Mouse (Mus musculus): Measurements from ENCODE around the gene Tbcd. TPM values are rescaled to one million over a fixed set of nuclear protein-coding genes. Genes with fewer than 3 reads are reported as not detected.

Gene Tbcd
- polyA plus RNA-seq, 1 experiment from 2014 or later, result 30.2 TPM

DNA sequence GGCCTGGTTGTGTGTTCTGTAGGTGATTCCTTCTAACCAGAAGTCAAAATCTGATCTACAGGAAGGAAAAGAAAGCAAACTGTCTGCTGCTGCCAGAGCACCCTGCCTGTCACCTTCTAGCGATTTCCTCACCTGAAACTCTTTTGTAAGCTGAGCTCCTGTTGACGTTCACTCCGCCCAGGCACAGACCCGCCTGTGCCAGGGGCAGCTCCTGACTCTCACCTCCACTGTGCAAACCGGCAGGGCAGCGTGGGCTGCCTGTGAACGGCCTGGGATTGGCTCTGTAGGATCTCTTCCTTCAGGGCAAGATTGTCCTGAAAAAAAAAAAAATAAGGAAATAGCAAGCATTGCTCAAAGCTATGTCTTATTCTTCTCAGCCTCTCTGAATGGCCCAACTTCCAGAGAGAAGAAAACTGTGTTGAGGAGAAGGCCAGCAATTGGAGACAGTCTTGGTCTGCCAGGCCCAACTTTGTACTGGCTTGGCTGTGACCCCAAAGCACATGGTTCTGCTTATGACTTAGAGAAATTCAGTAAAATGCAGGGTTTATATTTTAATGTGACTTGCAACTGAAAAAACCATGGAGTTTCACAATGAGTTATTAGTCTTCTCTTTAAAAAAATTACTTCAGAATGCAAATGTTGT is 93.1 kb downstream of the Tbcd start:
- Histone ChIP-seq H3K36me3 (peaks cover 39% of the 10 kb centered on the region), H3K27me3 (replicated peaks) (no peaks in the 10 kb centered on the region), H3K4me3 (no peak overlapping the region), H3K4me2 (no peak overlapping the region), H3K9me3 (replicated peaks) (no peaks in the 10 kb centered on the region), H3K9ac (0 out of 2 replicates have a peak overlapping the region, but pooled peaks have one; percentile 61), H3K27ac (peak overlapping the region; percentile 97), H3K4me1 (peaks cover 80% of the 10 kb centered on the region)
- WGBS (ENCODE audit: insufficient replicate concordance), result 70% methylated on average over 7 of the region's 7 CpGs
- ATAC-seq, result no peak

DNA sequence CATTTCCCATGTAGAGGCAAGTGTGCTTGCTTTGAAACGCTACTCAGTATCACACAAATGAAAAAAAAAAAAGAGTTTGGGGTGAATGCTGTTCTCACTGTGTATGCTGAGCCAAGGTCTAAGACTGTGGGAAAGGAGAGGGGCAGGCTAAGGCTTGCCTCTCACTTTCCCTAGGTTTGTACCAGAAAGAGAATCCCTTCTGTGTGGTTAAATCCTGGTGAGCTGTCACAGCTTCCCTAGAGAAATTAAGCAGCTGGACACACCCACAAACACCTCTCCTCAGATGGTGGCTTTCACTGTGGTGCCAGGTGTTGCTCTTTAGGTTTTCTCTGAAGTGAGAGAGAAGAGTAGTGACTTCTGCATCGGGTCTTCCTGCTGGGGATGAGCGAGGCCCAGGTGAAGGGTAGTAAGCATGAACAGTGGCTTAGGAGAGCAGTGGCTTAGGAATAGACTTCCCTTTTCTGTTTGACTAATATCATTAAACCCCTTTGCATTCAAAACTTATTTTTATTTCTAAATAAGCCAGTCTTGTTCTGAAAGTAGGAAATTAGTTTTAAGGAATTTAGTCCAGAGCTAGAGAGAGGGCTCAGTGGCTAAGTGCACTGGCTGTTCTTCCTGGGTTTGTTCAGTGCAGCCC is 93.8 kb downstream of the Tbcd start:
- no peaks in the 10 kb centered on the region for H3K9me3 ChIP-seq (replicated peaks)
- H3K4me2 ChIP-seq, result no peak overlapping the region
- H3K27me3 ChIP-seq (replicated peaks), result no peaks in the 10 kb centered on the region
- H3K4me3 ChIP-seq, result no peak overlapping the region
- no peak for ATAC-seq
- 74% methylated on average over 3 of the region's 3 CpGs for WGBS (ENCODE audit: insufficient replicate concordance)
- H3K36me3 ChIP-seq, result peaks cover 41% of the 10 kb centered on the region
- 0 out of 2 replicates have a peak overlapping the region, but pooled peaks have one; percentile 12 for H3K9ac ChIP-seq
- peak overlapping the region; percentile 97 for H3K27ac ChIP-seq
- H3K4me1 ChIP-seq, result peaks cover 86% of the 10 kb centered on the region

DNA sequence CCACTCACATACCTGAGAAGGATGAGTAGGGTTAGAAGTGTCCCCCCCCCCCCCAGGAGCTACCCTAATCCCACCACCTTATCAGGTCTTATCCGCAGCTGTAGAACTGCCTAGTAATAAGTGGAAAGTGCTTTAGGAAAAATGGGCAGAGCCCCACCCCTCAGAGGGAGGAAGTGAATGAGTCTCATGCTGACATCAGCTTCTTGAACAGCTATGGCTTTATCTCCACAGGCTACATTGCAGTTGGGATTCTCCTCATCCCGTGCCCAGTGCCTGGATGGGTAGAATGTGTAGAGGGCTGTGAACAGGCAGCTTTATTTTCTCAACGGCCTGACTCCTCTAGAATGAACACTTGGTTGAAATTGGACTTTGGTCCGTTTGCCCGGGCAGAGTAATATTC is 95.5 kb downstream of the Tbcd start:
- Histone ChIP-seq H3K27me3 (replicated peaks) (no peaks in the 10 kb centered on the region), H3K9ac (peak overlapping the region; percentile 67), H3K36me3 (peaks cover 38% of the 10 kb centered on the region), H3K9me3 (replicated peaks) (no peaks in the 10 kb centered on the region), H3K4me3 (no peak overlapping the region), H3K4me1 (peaks cover 93% of the 10 kb centered on the region), H3K27ac (peak overlapping the region; percentile 97), H3K4me2 (peak overlapping the region; percentile 58)
- WGBS (ENCODE audit: insufficient replicate concordance), result 34% methylated on average over 5 of the region's 5 CpGs
- peak; percentile 66 for ATAC-seq

DNA sequence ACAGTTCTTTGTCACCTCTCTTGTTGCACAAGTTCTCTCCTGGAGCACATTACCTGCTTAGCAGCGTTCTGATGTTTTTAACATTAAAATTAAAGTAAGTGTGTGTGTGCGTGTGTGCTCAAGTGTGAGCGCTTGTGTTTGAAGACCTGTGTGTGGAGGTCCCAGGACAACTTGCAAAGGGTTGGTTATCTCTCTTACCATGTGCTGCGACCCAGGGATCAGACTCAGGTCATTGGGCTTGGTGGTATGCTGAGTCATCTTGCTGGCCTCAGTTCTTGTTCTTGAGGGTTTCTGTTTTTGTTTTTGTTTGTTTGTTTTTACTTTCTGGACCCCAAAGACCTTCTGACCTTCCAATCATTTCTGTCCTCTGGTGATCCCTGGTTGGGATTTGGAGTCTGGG is 96.2 kb downstream of the Tbcd start:
- Histone ChIP-seq H3K4me1 (peaks cover 90% of the 10 kb centered on the region), H3K27me3 (replicated peaks) (no peaks in the 10 kb centered on the region), H3K9me3 (replicated peaks) (no peaks in the 10 kb centered on the region), H3K4me3 (0 out of 2 replicates have a peak overlapping the region, but pooled peaks have one; percentile 10), H3K27ac (peak overlapping the region; percentile 97), H3K4me2 (peak overlapping the region; percentile 58), H3K36me3 (peaks cover 32% of the 10 kb centered on the region), H3K9ac (peak overlapping the region; percentile 67)
- 33% methylated on average over 4 of the region's 4 CpGs for WGBS (ENCODE audit: insufficient replicate concordance)
- ATAC-seq, result peak; percentile 81

DNA sequence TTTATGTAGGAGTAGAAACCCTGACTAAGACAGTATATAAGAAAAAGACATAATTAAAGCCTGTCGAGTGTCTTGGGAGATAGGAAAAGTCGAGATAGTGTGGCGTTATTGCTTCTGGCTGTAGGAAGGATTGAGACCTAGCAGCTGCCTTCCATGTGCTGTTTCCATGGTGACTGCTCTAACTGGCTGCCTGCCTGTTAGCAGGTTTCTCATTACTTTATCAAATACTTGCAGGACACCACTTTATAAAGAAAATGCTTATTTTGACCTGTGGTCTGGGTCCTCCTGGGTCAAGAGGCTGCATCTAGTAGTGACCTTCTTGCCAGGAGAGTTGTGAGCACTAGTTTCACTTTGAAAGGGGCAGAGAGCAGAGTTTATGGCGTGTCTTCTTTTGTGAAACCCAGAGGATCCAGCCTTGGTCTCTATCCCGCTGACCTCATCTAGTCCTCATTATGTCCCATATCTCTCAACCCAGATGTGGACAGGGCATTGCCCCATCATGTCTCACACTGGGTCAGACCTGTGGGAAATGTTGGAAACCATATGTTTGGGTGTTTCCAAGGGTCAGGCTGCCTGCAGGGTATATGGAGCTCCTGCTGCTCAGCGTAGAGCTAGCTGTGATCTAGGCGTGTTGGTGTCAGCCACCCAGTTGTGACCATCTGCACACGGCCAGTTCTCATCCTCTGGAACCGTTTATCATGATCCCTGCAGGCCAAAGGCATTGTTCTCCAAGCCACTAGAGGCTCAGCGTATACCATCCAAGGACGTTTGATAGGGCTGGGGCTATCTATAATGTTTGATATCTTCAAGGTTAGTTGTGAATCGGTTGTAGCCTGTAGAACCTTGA is 97.5 kb downstream of the Tbcd start:
- ATAC-seq, result peak; percentile 68
- peaks cover 24% of the 10 kb centered on the region for H3K36me3 ChIP-seq
- no peaks in the 10 kb centered on the region for H3K27me3 ChIP-seq (replicated peaks)
- no peaks in the 10 kb centered on the region for H3K9me3 ChIP-seq (replicated peaks)
- peak overlapping the region; percentile 97 for H3K27ac ChIP-seq
- 51% methylated on average over 12 of the region's 12 CpGs for WGBS (ENCODE audit: insufficient replicate concordance)
- peak overlapping the region; percentile 49 for H3K4me2 ChIP-seq
- H3K4me1 ChIP-seq, result peaks cover 89% of the 10 kb centered on the region
- H3K9ac ChIP-seq, result peak overlapping the region; percentile 67
- H3K4me3 ChIP-seq, result no peak overlapping the region

DNA sequence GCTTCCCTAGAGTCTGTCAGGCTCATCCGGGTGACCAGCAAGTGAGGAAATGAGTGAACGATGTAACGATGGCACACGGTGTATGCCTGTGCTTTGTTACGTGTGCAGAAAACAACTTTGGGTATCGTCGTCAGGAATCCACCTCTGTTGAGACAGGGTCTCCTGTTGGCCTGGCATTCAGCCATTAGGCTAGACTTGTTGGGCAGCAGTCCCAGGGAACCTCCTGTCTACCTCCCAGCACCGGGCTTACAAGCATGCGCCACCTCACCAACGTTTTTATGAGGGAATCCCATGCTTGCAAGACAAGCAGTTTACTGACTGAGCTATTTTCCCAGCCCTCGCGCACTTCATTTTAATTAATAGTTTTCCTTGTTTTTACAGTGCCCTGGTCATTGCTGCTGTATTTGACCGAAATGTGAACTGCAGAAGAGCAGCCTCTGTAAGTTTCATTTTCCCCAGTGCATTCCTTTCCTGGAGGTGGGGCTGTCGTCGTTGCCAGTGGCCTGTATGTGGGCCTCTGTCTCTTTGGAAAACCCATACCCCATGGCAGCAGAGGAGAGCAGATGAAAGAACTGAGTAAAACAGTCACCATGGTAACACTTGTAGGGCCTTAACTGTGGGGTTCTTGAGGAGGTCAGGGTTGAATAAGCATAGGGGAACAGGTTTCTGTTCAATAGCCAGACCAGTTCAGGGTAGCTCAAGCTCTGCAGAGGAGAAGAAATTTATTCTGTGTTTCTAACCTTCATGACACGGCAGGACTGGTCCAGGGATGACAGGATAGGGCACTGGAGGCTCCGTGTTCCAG is 98.3 kb downstream of the Tbcd start:
- Histone ChIP-seq H3K4me1 (peaks cover 86% of the 10 kb centered on the region), H3K36me3 (peaks cover 19% of the 10 kb centered on the region), H3K4me3 (no peak overlapping the region), H3K27ac (peak overlapping the region; percentile 97), H3K4me2 (peak overlapping the region; percentile 49; the same call in 1 of the 2 replicates), H3K9me3 (replicated peaks) (no peaks in the 10 kb centered on the region), H3K27me3 (replicated peaks) (no peaks in the 10 kb centered on the region), H3K9ac (no peak overlapping the region)
- ATAC-seq, result no peak
- 85% methylated on average over 17 of the region's 17 CpGs for WGBS (ENCODE audit: insufficient replicate concordance)

DNA sequence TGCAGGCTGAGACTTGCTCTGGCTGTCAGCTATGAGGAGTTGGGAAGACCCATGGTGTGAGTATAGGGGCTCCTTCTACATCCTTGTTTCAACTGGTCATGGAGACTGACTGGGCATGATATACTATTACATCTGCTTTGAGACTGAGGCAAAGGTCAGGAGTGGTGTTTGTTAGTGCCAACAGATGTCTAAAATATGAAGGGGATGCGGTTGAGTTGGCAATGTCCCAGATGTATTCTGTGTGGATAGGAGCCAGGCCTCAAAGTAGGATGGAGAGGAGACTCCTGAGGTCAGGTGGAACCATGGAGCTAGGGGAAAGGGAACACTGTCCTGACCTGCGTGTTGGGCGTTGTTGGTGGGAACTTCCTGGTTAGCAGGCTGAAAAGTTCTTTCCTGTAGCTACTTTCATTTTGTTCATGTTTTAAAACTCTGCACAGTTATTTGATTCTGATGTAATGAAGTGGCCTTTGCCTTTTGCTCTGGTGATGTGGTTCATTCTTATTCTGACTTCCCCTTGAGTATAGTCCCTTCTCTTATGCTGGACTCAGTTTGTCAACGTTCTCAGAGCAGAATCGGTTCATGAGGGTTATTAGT is 99.6 kb downstream of the Tbcd start:
- H3K9ac ChIP-seq, result no peak overlapping the region
- 77% methylated on average over 5 of the region's 5 CpGs for WGBS (ENCODE audit: insufficient replicate concordance)
- no peak for ATAC-seq
- no peak overlapping the region for H3K4me2 ChIP-seq
- no peak overlapping the region for H3K4me3 ChIP-seq
- H3K4me1 ChIP-seq, result peaks cover 73% of the 10 kb centered on the region
- H3K27ac ChIP-seq, result peak overlapping the region; percentile 97; the same call in 1 of the 2 replicates
- no peaks in the 10 kb centered on the region for H3K9me3 ChIP-seq (replicated peaks)
- H3K27me3 ChIP-seq (replicated peaks), result no peaks in the 10 kb centered on the region
- peaks cover 14% of the 10 kb centered on the region for H3K36me3 ChIP-seq

DNA sequence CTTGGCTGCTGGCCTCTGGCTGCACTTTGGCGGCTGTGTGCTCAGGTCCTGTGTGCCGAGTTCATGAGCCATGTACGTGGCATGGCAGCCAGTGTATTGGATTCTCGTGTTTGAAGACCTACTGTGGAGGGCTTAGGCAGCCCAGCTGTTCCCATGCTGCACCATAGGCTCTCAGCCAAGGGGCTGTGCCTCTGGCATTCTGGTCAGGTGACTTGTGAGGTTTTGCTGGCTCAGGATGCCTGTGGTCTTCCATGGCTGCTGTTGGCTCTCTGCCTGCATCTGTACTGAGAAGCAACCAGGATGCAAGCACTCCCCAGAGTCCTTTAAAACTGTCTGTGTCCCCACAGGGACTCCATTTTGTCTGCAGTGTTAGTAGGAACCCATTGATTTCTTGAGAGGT is 100.4 kb downstream of the Tbcd start:
- H3K4me3 ChIP-seq, result no peak overlapping the region
- H3K4me1 ChIP-seq, result peaks cover 64% of the 10 kb centered on the region
- H3K36me3 ChIP-seq, result peaks cover 18% of the 10 kb centered on the region
- no peak overlapping the region for H3K9ac ChIP-seq
- 80% methylated on average over 4 of the region's 4 CpGs for WGBS (ENCODE audit: insufficient replicate concordance)
- no peaks in the 10 kb centered on the region for H3K27me3 ChIP-seq (replicated peaks)
- ATAC-seq, result no peak
- H3K9me3 ChIP-seq (replicated peaks), result no peaks in the 10 kb centered on the region
- H3K27ac ChIP-seq, result no peak overlapping the region
- H3K4me2 ChIP-seq, result no peak overlapping the region

DNA sequence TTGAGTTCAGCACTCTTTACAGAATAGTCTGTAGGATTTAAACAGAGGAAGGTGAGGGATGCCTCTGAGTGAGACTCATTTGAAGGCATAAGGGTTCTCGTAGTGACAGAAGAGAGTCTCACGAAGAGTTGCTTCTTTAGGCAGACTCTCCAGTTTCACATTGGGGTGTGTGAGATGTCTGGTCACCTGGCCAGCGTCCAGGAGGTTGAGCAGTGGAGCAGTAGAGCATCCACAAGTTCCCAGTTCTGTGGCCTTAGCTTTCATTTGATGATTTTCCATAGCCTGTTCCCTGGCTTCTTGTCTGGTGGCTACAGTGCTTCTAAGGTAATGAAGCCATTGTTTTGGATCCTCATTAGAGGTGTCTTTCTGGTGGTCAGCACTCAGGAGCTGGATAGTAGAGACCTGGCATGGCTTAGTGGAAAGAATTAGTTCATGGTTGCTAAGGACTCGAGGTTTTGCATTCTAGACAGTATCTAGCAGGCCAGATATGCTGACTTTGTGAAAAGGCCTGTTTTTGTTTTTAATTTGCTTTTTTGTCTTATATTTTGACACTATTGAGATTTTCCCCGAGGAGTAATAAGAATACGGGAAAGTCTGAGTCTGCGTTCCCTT is 101.2 kb downstream of the Tbcd start:
- H3K9ac ChIP-seq, result no peak overlapping the region
- no peak overlapping the region; the same call in 1 of the 2 replicates for H3K27ac ChIP-seq
- peaks cover 26% of the 10 kb centered on the region for H3K36me3 ChIP-seq
- no peaks in the 10 kb centered on the region for H3K27me3 ChIP-seq (replicated peaks)
- no peak overlapping the region for H3K4me3 ChIP-seq
- H3K4me1 ChIP-seq, result peaks cover 59% of the 10 kb centered on the region
- H3K4me2 ChIP-seq, result no peak overlapping the region
- no peaks in the 10 kb centered on the region for H3K9me3 ChIP-seq (replicated peaks)
- 83% methylated on average over 7 of the region's 7 CpGs for WGBS (ENCODE audit: insufficient replicate concordance)
- no peak for ATAC-seq

DNA sequence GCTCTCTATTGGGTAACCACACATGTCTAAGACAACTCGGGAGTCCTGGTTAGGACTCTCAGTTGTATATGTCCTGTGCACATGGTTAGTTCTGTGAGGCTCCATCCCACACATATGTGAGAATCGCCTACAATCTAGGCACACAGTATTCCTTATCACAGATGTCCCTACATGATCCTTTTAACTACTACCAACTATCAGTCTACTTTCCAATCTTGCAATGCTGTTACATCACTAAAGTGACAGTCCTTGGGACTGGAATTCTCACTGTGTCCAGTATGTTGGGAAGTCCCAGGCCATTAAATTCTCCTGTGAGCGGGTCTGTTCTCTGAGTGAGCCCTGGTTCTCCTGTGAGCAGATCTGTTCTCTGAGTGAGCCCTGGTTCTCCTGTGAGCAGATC is 101.7 kb downstream of the Tbcd start:
- no peak overlapping the region for H3K4me3 ChIP-seq
- H3K4me2 ChIP-seq, result no peak overlapping the region
- no peaks in the 10 kb centered on the region for H3K27me3 ChIP-seq (replicated peaks)
- no peak for ATAC-seq
- H3K36me3 ChIP-seq, result peaks cover 26% of the 10 kb centered on the region
- no peaks in the 10 kb centered on the region for H3K9me3 ChIP-seq (replicated peaks)
- H3K4me1 ChIP-seq, result peaks cover 59% of the 10 kb centered on the region
- no peak overlapping the region for H3K27ac ChIP-seq
- WGBS (ENCODE audit: insufficient replicate concordance), result 74% methylated on average over 3 of the region's 3 CpGs
- no peak overlapping the region for H3K9ac ChIP-seq

DNA sequence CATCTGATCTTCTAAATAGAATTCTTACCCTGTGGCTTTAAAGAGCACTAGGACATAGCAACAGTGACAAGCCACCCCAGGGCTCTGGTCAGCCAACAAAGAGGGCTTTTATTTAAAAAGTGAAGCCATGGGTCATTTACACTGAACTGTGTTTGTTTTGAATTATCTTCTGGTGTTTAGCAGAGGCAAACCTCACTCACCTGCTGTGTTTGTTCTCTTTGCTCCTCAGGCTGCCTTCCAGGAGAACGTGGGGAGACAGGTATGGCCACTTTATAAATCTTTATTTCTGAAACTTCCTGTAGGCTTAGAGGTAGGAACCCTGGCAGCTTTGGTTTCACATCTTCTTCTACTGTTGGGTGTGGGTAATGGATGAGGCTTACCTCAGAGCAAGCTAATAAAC is 105.0 kb downstream of the Tbcd start:
- no peaks in the 10 kb centered on the region for H3K9me3 ChIP-seq (replicated peaks)
- peaks cover 52% of the 10 kb centered on the region for H3K4me1 ChIP-seq
- 68% methylated on average over 1 of the region's 1 CpGs for WGBS (ENCODE audit: insufficient replicate concordance)
- H3K27me3 ChIP-seq (replicated peaks), result no peaks in the 10 kb centered on the region
- H3K27ac ChIP-seq, result no peak overlapping the region
- no peak for ATAC-seq
- H3K36me3 ChIP-seq, result peaks cover 19% of the 10 kb centered on the region
- H3K4me2 ChIP-seq, result no peak overlapping the region
- H3K9ac ChIP-seq, result no peak overlapping the region
- H3K4me3 ChIP-seq, result no peak overlapping the region

Data from liver, embryonic 12.5 days (tissue).